Mouse (Mus musculus): ENCODE data around the gene Iqsec1. TPM values are rescaled to one million over a fixed set of nuclear protein-coding genes. Genes with fewer than 3 reads are reported as not detected.
A peak's percentile ranks its signal among the peaks of the same experiment; 100 is the strongest.

Iqsec1 gene
- total RNA-seq, 2 experiments from 2014 or later: 135 to 142 TPM

DNA sequence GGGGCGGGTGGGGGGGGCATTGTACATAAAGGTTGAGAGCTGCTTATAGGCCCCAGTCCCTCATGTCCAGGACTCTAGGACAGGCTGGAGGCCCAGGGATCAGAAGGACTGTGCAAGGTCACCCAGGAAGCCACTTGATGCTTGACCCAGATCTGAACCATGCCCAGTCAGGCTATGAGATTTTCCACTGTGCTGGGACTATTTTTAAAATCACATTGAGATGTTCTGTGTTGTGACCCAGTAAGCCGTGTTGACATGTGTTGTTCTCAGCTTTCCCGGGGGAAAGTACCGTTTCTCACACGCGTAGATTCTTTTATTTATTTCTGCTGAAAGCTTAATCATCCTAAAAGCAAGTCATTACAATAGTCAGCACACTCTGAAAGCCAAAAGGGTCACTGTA is 372.5 kb downstream of the Iqsec1 start:
- DNase-seq: peak in 1 of 2 experiments; percentile 50
- intact Hi-C loops (cut with DNase I): no loop called here

DNA sequence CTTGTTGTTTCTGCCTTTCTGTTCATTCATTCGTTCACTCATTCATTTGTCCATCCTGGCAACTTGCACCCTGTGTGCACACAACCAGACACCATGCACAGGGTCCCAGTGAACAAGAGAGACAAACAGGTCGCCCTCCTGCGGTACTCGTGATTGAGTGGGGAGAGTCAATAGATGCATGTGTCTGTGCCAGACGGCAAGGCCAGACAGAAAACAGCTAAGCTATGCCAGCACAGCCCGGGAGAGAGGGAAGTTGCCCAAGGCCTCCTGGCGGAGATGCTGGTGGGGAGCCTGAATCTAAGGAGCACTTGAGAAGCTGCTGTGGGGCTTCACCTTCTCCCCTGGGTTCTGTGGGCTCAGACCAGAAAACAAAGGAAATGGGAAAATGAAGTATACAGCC is 373.1 kb downstream of the Iqsec1 start:
- intact Hi-C loops (cut with DNase I): no loop called here
- DNase-seq: no peak

DNA sequence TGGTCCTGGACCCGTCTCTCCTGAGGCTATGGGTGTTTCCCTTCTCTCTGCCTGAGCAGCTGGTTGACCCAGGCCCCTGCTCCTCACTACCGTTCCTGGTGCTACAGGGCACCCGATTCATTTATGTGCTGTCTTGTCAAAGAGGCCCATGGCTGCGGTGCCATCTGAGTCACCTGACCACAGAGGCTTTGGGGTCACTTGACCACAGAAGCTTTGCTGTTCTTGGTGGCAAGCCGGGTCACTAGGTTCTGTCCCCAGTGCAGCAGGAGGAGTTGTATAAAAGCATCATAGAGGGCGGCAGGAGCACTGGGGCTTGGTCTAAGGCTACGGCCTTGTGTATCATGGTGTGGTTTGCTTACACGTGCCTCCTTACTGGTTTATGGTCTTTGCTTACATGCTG is 375.2 kb downstream of the Iqsec1 start:
- intact Hi-C loops (cut with DNase I): no loop called here
- DNase-seq: no peak

DNA sequence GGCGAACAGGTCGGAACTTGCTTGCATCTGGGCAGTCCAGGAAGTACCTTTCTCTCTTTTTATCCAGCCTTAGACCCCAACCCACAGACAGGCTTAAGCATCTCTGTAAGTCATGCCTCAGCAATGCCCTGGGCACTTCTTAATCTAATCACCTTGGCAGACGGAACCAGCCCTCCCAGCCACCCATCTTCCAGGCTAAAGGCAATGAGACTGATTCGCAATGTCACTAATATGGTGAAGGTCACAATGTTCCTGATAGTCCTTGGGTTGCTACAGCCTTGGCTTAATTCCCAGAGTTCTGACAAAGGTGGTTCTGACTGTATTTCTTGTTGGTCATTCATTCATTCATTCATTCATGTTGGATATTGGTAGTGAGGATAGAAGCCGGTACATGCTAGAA is 378.2 kb downstream of the Iqsec1 start:
- intact Hi-C loops (cut with DNase I): no loop called here
- DNase-seq: no peak

DNA sequence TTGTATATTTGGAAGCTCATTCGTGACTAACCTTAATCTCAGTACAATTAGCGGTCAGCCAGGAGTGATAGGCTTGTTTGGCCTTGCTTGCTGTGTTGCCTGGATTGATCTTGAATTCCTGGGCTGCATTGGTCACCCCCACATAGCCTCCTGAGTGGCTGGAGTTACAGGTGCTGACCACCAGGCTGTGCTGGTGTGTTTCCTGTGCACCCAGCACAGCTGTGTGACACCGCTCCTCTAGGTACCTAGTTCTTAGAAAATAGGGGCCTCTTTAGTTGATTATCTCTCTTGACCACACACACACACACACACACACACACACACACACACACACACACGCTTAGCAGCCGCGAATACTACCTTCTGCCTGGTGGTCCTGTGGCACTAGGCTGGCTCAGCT is 380.3 kb downstream of the Iqsec1 start:
- intact Hi-C loops (cut with DNase I): loop anchor here (5.0 kb wide), 1 partner anchor 44 kb away; no protein-coding TSS in a partner anchor
- DNase-seq: no peak

DNA sequence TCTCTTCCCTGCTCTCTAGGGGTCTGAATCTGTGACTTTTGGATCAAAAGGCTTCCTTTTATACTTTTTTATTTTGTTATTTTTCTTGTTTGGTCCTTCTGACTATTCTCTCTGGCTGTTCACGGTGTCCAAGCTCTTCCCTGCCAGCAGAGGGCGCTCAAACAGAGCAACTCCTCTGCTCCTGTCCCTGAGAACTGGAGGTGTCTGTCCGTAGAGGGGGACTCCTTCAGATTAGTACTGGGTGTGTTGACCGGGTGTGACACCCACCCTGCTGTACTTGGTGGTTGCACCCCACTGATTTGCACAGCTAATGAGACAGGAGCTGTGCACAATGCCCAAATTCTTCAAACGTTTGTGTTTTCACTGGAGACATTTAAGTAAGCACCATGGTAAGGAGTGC is 381.3 kb downstream of the Iqsec1 start:
- intact Hi-C loops (cut with DNase I): loop anchor here (1.0 to 5.0 kb wide), 2 partner anchors 45 to 121 kb away; no protein-coding TSS in a partner anchor
- peak; percentile 70 to 76 for DNase-seq

DNA sequence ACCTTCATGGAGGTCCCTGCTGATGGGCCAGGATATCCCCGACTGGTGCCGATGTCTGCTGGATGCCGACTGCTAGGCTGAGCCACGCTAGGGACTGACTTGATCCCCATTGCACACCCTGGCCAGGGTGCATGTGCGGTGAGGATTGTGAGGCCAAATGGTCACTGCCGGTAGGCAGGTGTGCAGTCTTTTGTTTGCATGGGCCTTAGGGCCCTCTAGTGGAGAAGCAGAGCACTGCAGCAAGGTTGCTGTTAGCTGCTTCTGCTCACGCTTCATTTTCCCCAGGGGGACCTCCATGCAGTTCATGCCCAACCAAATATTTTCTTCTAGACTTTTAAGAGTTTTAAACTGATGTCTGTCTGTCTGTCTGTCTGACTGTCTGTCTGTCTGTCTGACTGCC is 381.9 kb downstream of the Iqsec1 start:
- DNase-seq: peak; percentile 63 to 70
- intact Hi-C loops (cut with DNase I): loop anchor here (5.0 kb wide), 1 partner anchor 46 kb away; no protein-coding TSS in a partner anchor

Small RNAs within 50 kb of the gene (microRNA-seq; reads per million reads assigned to microRNA genes)
- 0 reads per million in 2 experiments for gene Gm24816 (ENCODE audit: borderline number of aligned reads in 2 of 2)

Other genes with a start within 250 kb of the Iqsec1 start
- 1 to 10 TPM; 2.3 to 4.8 TPM for gene Nup210, start 128.1 kb upstream of the Iqsec1 start, total RNA-seq (2021)
- 10 to 100 TPM; 15.7 to 16.7 TPM for gene Hdac11, start 168.0 kb upstream of the Iqsec1 start, total RNA-seq (2021)
- 10 to 100 TPM; 65.7 to 83.2 TPM for gene Fbln2, start 223.8 kb upstream of the Iqsec1 start, total RNA-seq (2021)

Data from heart, postnatal 36 days (tissue).